Mouse (Mus musculus) bone marrow, adult 2 months (tissue): ENCODE measurements at regions not wholly inside any gene's neighbourhood (a gene's known extent, or its start where the extent isn't known, plus 50 kb on each side); places are given as distances from the start of the nearest gene placed in this dataset.

Experiments used
- H3K27ac ChIP-seq: fragments of 200-500 bp; 2 replicates; pipeline ENCODE4 v1.5.1; 2012; ENCODE audit warnings: low read depth, mild to moderate bottlenecking, control low read depth, inconsistent platforms, low read length; ENCODE audit not compliant: control insufficient read depth, poor library complexity, insufficient read depth
- H3K4me1 ChIP-seq: fragments of 200-500 bp; 2 replicates; pipeline ENCODE4 v1.6.1; 2011; ENCODE audit warnings: low read length; ENCODE audit not compliant: control insufficient read depth, insufficient read depth
- H3K4me3 ChIP-seq: fragments of 200-500 bp; replicated peaks from 2 replicates; pipeline ENCODE3; 2011; ENCODE audit warnings: mild to moderate bottlenecking, low read depth, low read length, control low read depth; ENCODE audit not compliant: control insufficient read depth
- CTCF ChIP-seq: fragments of 200-500 bp; IDR thresholded peaks from 2 replicates; pipeline ENCODE4 v1.5.1; 2011; ENCODE audit warnings: low read length, control low read depth; ENCODE audit not compliant: control insufficient read depth, insufficient read depth
- POLR2A ChIP-seq: fragments of 200-500 bp; IDR thresholded peaks from 2 replicates; pipeline ENCODE4 v1.6.1; 2011; ENCODE audit warnings: low read depth, mild to moderate bottlenecking, control low read depth, low read length, borderline replicate concordance; ENCODE audit not compliant: control insufficient read depth
- WGBS: fragments of 180-500 bp; shearing (Covaris S2); methylation state at CpG from one replicate; pipeline ENCODE4 v1.1.7; 2018; 5-methylcytosine and 5-hydroxymethylcytosine counted together

DNA sequence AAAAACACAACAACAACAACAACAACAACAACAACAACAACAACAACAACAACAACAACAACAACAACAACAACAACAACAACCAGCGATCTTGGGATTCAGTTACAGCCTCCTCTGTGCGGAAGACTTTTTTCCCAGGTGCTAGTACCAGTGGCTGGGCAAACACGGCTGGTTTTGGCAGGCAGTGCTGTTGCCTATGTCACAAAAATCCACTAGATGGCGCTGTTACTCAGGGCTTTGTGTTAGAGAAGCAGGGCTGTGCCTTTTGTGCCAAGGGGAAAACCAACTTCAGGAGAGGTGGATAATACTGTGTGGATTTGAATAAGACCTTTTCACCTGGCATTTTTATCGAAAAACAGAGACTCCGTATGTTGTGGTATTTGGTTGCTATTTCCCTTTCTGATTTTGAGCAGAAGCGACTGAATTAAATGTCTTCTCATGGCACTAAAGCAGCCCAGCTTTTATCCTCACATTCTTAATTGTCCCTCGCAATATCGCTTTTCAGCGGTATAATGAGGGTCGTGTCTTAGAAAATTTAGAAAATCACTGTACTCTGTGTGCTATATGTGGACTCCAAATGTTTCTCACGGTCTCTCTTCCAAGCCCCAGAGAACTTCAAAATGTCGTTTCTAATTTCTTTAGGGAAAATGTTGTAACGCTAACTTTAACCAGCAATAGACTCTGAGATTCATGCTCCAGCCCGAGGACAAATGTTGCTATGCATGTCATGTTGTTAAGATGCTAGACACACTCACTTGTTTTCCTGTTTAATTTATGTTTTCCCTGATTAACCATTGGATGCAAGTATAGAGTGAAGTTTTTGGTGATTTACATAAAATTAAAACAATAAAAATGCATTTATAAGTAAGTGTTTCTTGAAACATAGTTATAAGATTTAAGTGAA lies 251.0 kb upstream of the Ccdc54 start:
- WGBS = 54% methylated on average over 15 of the region's 15 CpGs
- Histone ChIP-seq H3K4me1 (no peaks in the 10 kb centered on the region), H3K27ac (no peak overlapping the region), H3K4me3 (no peak overlapping the region)
- no peak for TF ChIP-seq POLR2A
- peak; percentile 34 for TF ChIP-seq CTCF

- H3K27ac ChIP-seq = no peak overlapping the region
- TF ChIP-seq CTCF = no peak
- TF ChIP-seq POLR2A = no peak
- H3K4me1 ChIP-seq = no peaks in the 10 kb centered on the region
- no peak overlapping the region for H3K4me3 ChIP-seq
- WGBS = 74% methylated on average over 10 of the region's 10 CpGs
These were observed 250.3 kb upstream of the Ccdc54 start for GRCm38 (mm10) chr16:50841205-50841604.

DNA sequence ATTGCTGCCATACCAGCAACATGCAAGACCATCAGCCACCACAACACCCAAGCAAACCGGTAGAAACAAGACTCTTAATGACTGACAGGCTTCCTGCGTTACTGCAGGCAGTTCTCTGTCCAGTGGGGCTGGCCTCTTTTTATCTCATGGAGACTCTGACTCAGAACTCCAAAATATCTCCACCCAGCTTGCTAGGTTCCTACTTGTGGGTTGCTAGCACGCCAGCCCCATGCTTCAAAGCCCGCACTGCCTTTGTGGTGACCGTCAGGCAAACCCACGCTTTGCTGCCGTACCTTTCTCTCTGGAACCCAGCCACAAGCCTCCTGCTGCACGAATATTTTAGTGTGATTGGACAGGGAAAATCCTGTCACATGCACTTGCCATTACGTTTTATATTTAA lies 248.7 kb upstream of the Ccdc54 start:
- 22% methylated on average over 9 of the region's 9 CpGs for WGBS
- Histone ChIP-seq H3K27ac (no peak overlapping the region), H3K4me3 (no peak overlapping the region), H3K4me1 (no peaks in the 10 kb centered on the region)
- TF ChIP-seq POLR2A (no peak), CTCF (no peak)

DNA sequence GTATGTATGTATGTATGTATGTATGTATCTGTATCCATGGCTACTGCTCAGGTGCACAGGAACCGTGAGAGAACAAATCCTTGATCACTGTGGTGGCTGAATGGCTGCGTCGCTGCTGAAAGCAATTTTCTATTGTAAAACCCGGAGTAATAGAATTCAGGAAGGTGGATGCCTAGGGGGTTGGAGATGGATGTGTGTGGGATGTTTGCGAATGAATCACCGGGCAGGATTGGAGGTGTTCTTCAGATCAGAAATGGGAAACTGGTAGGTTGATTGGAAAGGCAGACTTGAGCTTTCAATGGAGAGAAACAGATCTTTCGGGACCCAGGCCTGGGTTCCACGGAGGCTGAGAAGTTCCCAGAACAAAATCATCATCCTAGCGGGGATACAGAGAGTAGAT lies 246.5 kb upstream of the Ccdc54 start:
- TF ChIP-seq CTCF (no peak), POLR2A (no peak)
- 86% methylated on average over 9 of the region's 9 CpGs for WGBS
- H3K27ac ChIP-seq = no peak overlapping the region
- no peaks in the 10 kb centered on the region for H3K4me1 ChIP-seq
- no peak overlapping the region for H3K4me3 ChIP-seq

GRCm38 (mm10) chr16:50836457-50836856 lies 245.5 kb upstream of the Ccdc54 start:
- Histone ChIP-seq H3K4me3 (no peak overlapping the region), H3K4me1 (no peaks in the 10 kb centered on the region), H3K27ac (no peak overlapping the region)
- TF ChIP-seq CTCF (no peak), POLR2A (no peak)
- 50% methylated on average over 4 of the region's 4 CpGs for WGBS

- 85% methylated on average over 2 of the region's 2 CpGs for WGBS
- no peak overlapping the region for H3K27ac ChIP-seq
- H3K4me1 ChIP-seq = no peaks in the 10 kb centered on the region
- no peak overlapping the region for H3K4me3 ChIP-seq
- TF ChIP-seq POLR2A = no peak
- TF ChIP-seq CTCF = no peak
These were observed 242.4 kb upstream of the Ccdc54 start for GRCm38 (mm10) chr16:50833357-50833756.

- no peaks in the 10 kb centered on the region for H3K4me1 ChIP-seq
- H3K27ac ChIP-seq = no peak overlapping the region
- WGBS = 82% methylated on average over 7 of the region's 7 CpGs
- no peak overlapping the region for H3K4me3 ChIP-seq
- TF ChIP-seq CTCF (no peak), POLR2A (no peak)
These were observed 231.4 kb upstream of the Ccdc54 start for GRCm38 (mm10) chr16:50822352-50822751.

DNA sequence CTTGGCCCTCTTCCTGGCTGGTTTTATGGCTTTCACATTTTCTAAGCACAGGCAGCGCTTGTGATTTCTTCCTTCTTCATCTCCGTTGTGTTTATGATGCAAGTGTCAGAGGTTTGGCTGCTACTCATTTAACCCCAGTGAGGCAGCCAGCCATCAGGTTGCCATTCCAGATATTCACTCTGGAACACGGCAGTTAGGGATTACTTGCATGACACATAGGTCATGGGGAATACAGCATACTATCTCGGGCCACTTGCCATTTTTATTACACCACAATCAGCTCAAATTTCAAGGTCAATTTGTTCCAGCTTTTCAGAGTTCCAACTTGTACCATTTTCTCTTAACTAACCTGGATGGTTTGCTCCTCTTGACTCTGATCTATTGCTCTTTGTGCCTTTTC lies 223.7 kb upstream of the Ccdc54 start:
- Histone ChIP-seq H3K27ac (no peak overlapping the region), H3K4me1 (no peaks in the 10 kb centered on the region), H3K4me3 (no peak overlapping the region)
- no peak for TF ChIP-seq CTCF
- no peak for TF ChIP-seq POLR2A
- WGBS = 67% methylated on average over 4 of the region's 4 CpGs

DNA sequence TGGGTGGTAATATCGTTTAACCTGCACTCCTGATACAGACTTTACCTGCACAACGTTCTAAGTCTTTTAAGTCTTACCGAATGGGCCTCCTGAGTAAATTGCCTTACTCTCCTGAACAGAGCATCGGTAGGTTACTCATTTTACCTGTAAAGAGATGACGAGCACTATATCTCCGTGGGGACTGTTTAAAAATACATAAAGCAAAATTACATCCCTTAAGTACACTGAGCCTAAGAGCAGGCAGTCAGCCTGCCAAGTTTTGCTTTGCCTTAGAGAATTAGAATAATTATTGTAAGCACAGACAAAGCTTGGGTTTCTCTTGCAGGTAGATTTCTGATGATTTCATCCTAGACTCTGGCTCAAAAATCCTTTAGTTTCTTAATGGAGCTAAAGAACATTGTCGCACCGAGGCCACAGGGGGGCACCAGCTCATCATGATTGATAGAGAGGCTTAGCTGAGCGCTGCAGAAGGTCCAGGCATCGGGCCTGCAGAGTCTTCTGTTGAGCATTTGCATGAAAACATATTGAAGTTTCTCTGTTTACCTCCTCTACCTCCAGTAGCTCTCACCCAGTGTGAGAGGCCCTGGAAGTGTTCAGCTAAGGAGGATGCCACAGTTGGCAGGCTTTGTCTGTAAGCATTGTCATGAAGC lies 208.3 kb upstream of the Ccdc54 start:
- WGBS = 52% methylated on average over 10 of the region's 10 CpGs
- H3K27ac ChIP-seq = no peak overlapping the region
- H3K4me3 ChIP-seq = no peak overlapping the region
- TF ChIP-seq POLR2A (no peak), CTCF (peak; percentile 9; the same call in 1 of the 2 replicates)
- no peaks in the 10 kb centered on the region for H3K4me1 ChIP-seq
